Mouse (Mus musculus) liver, embryonic 16.5 days (tissue): Measurements from ENCODE around the gene 2310034G01Rik. TPM values are rescaled to one million over a fixed set of nuclear protein-coding genes. Genes with fewer than 3 reads are reported as not detected.
A peak's percentile ranks its signal among the peaks of the same experiment; 100 is the strongest.

Experiments used
- ATAC-seq: fragments of 200-750 bp; cut with Nextera tagmentation; 2 replicates; pipeline ENCODE4 v1.8.0; 2017; ENCODE audit warnings: low read depth, mild to moderate bottlenecking, moderate number of reproducible peaks, moderate library complexity
- H3K27ac ChIP-seq: fragments of 300-500 bp; sonication (generic); 2 replicates; pipeline ENCODE4 v1.5.1; 2014; ENCODE audit warnings: mild to moderate bottlenecking, low read length
- H3K27me3 ChIP-seq: fragments of 300-500 bp; sonication (generic); 2 replicates; pipeline ENCODE4 v1.6.1; 2014; ENCODE audit warnings: low read depth, low read length, mixed read lengths; ENCODE audit not compliant: control insufficient read depth, insufficient read depth
- H3K36me3 ChIP-seq: fragments of 300-500 bp; sonication (generic); 2 replicates; pipeline ENCODE4 v1.6.1; 2014; ENCODE audit warnings: mild to moderate bottlenecking; ENCODE audit not compliant: control insufficient read depth, insufficient read depth
- H3K4me1 ChIP-seq: fragments of 300-500 bp; sonication (generic); 2 replicates; pipeline ENCODE4 v1.6.1; 2014; ENCODE audit warnings: low read depth, low read length, mixed read lengths; ENCODE audit not compliant: control insufficient read depth
- H3K4me2 ChIP-seq: fragments of 300-500 bp; sonication (generic); 2 replicates; pipeline ENCODE4 v1.6.1; 2014; ENCODE audit warnings: low read depth, low read length, mixed read lengths
- H3K4me3 ChIP-seq: fragments of 300-500 bp; sonication (generic); 2 replicates; pipeline ENCODE4 v1.5.1; 2014; ENCODE audit warnings: low read depth, mild to moderate bottlenecking, low read length
- H3K9ac ChIP-seq: fragments of 300-500 bp; sonication (generic); 2 replicates; pipeline ENCODE4 v1.6.1; 2014; ENCODE audit warnings: low read depth, low read length
- H3K9me3 ChIP-seq: fragments of 300-500 bp; sonication (generic); replicated peaks from 2 replicates; pipeline ENCODE4 v1.6.1; 2016; ENCODE audit warnings: low read length; ENCODE audit not compliant: control insufficient read depth
- WGBS: fragments of 180-500 bp; shearing (Covaris S2); extraction: QIAGEN DNeasy Blood & Tissue Kit; methylation state at CpG from one replicate; pipeline ENCODE4 v1.1.7; 2014; ENCODE audit not compliant: insufficient replicate concordance; 5-methylcytosine and 5-hydroxymethylcytosine counted together
- polyA plus RNA-seq: library from polyadenylated mRNA; unstranded; fragments of >200 nt; fragmentation: Nextera tagmentation; extraction: Ambion mirVana; gene quantifications from 2 replicates; pipeline ENCODE4 v1.2.1, GENCODE M21; 2015

Gene 2310034G01Rik
- polyA plus RNA-seq, 1 experiment from 2014 or later, result 0.40 TPM

- H3K4me2 ChIP-seq, result no peak overlapping the region
- 73% methylated on average over 3 of the region's 3 CpGs for WGBS
Observed at GRCm38 (mm10) chr19:46331936-46332335, 18.2 kb downstream of the 2310034G01Rik start.

GRCm38 (mm10) chr19:46331326-46331725 is 18.8 kb downstream of the 2310034G01Rik start:
- 82% methylated on average over 14 of the region's 14 CpGs for WGBS
- no peak overlapping the region for H3K4me2 ChIP-seq
- ATAC-seq, result no peak
- peaks cover 33% of the 10 kb centered on the region for H3K4me1 ChIP-seq
- H3K27me3 ChIP-seq, result peaks cover 13% of the 10 kb centered on the region
- H3K9me3 ChIP-seq, result no peaks in the 10 kb centered on the region
- no peak overlapping the region for H3K9ac ChIP-seq
- H3K27ac ChIP-seq, result no peak overlapping the region
- 0 out of 2 replicates have a peak, but pooled peaks cover 3% of the 10 kb centered on the region for H3K36me3 ChIP-seq
- no peak overlapping the region for H3K4me3 ChIP-seq

More at GRCm38 (mm10) chr19:46331936-46332335, 18.2 kb downstream of the 2310034G01Rik start:
- H3K27me3 ChIP-seq, result peaks cover 7% of the 10 kb centered on the region
- H3K9me3 ChIP-seq, result no peaks in the 10 kb centered on the region
- no peak overlapping the region for H3K9ac ChIP-seq
- H3K4me1 ChIP-seq, result peaks cover 31% of the 10 kb centered on the region
- no peak overlapping the region for H3K4me3 ChIP-seq
- no peak for ATAC-seq
- H3K27ac ChIP-seq, result no peak overlapping the region
- H3K36me3 ChIP-seq, result 0 out of 2 replicates have a peak, but pooled peaks cover 3% of the 10 kb centered on the region

GRCm38 (mm10) chr19:46330696-46331095 is 19.4 kb downstream of the 2310034G01Rik start:
- 0 out of 2 replicates have a peak, but pooled peaks cover 3% of the 10 kb centered on the region for H3K36me3 ChIP-seq
- peaks cover 20% of the 10 kb centered on the region for H3K27me3 ChIP-seq
- H3K4me3 ChIP-seq, result no peak overlapping the region
- no peak for ATAC-seq
- no peak overlapping the region for H3K27ac ChIP-seq
- WGBS, result 89% methylated on average over 12 of the region's 12 CpGs
- H3K9ac ChIP-seq, result no peak overlapping the region
- no peaks in the 10 kb centered on the region for H3K9me3 ChIP-seq
- peaks cover 33% of the 10 kb centered on the region for H3K4me1 ChIP-seq
- H3K4me2 ChIP-seq, result no peak overlapping the region

- Histone ChIP-seq H3K4me2 (peak overlapping the region; percentile 100), H3K9ac (no peak overlapping the region), H3K4me1 (peaks cover 33% of the 10 kb centered on the region), H3K27ac (no peak overlapping the region), H3K4me3 (peak overlapping the region; percentile 69), H3K27me3 (peaks cover 27% of the 10 kb centered on the region), H3K9me3 (no peaks in the 10 kb centered on the region), H3K36me3 (0 out of 2 replicates have a peak, but pooled peaks cover 3% of the 10 kb centered on the region)
- WGBS, result 5% methylated on average over 16 of the region's 16 CpGs
- peak; percentile 40 for ATAC-seq
Observed at GRCm38 (mm10) chr19:46329951-46330350, 20.2 kb downstream of the 2310034G01Rik start.

- peak overlapping the region; percentile 83 for H3K27ac ChIP-seq
- peak overlapping the region; percentile 69 for H3K4me3 ChIP-seq
- H3K36me3 ChIP-seq, result 0 out of 2 replicates have a peak, but pooled peaks cover 3% of the 10 kb centered on the region
- H3K4me1 ChIP-seq, result peaks cover 33% of the 10 kb centered on the region
- peak overlapping the region; percentile 68 for H3K9ac ChIP-seq
- no peak for ATAC-seq
- peaks cover 35% of the 10 kb centered on the region for H3K27me3 ChIP-seq
- WGBS, result 3% methylated on average over 54 of the region's 54 CpGs
- H3K9me3 ChIP-seq, result no peaks in the 10 kb centered on the region
- H3K4me2 ChIP-seq, result peak overlapping the region; percentile 100
Observed at GRCm38 (mm10) chr19:46329031-46329641, 21.0 kb downstream of the 2310034G01Rik start.

- Histone ChIP-seq H3K4me1 (peaks cover 33% of the 10 kb centered on the region), H3K36me3 (0 out of 2 replicates have a peak, but pooled peaks cover 3% of the 10 kb centered on the region), H3K27ac (peak within 1 kb of the TSS; percentile 83), H3K9ac (peak within 1 kb of the TSS; percentile 68), H3K4me2 (peak within 1 kb of the TSS; percentile 100), H3K9me3 (no peaks in the 10 kb centered on the region), H3K27me3 (peaks cover 43% of the 10 kb centered on the region), H3K4me3 (peak within 1 kb of the TSS; percentile 69)
- ATAC-seq, result peak; percentile 88
- WGBS, result under 1% methylated on average over 81 of the region's 81 CpGs
Observed at GRCm38 (mm10) chr19:46328081-46329030, 21.7 kb downstream of the 2310034G01Rik start, which contains the start of gene Fbxl15. TSS of gene Fbxl15 (plus strand) at chr19:46328184.

GRCm38 (mm10) chr19:46327531-46328064 is 22.5 kb downstream of the 2310034G01Rik start:
- H3K9ac ChIP-seq, result peak overlapping the region; percentile 68; the same call in 1 of the 2 replicates
- peaks cover 33% of the 10 kb centered on the region for H3K4me1 ChIP-seq
- peak overlapping the region; percentile 100 for H3K4me2 ChIP-seq
- peaks cover 51% of the 10 kb centered on the region for H3K27me3 ChIP-seq
- no peak for ATAC-seq
- 0 out of 2 replicates have a peak, but pooled peaks cover 3% of the 10 kb centered on the region for H3K36me3 ChIP-seq
- 21% methylated on average over 14 of the region's 14 CpGs for WGBS
- peak overlapping the region; percentile 69 for H3K4me3 ChIP-seq
- no peaks in the 10 kb centered on the region for H3K9me3 ChIP-seq
- peak overlapping the region; percentile 83 for H3K27ac ChIP-seq

- no peaks in the 10 kb centered on the region for H3K9me3 ChIP-seq
- WGBS, result under 1% methylated on average over 35 of the region's 35 CpGs
- H3K9ac ChIP-seq, result peak within 1 kb of the TSS; percentile 68
- H3K4me3 ChIP-seq, result peak within 1 kb of the TSS; percentile 69
- peak within 1 kb of the TSS; percentile 83 for H3K27ac ChIP-seq
- H3K4me2 ChIP-seq, result peak within 1 kb of the TSS; percentile 100
- peaks cover 58% of the 10 kb centered on the region for H3K27me3 ChIP-seq
- peaks cover 33% of the 10 kb centered on the region for H3K4me1 ChIP-seq
- H3K36me3 ChIP-seq, result 0 out of 2 replicates have a peak, but pooled peaks cover 3% of the 10 kb centered on the region
- ATAC-seq, result no peak
Observed at GRCm38 (mm10) chr19:46326756-46327305, 23.3 kb downstream of the 2310034G01Rik start, which contains the start of gene Psd. TSS of gene Psd (minus strand) at chr19:46327156.
